Mouse (Mus musculus): ENCODE data around the gene Pdgfra. TPM values are rescaled to one million over a fixed set of nuclear protein-coding genes. Genes with fewer than 3 reads are reported as not detected.

Pdgfra gene
- polyA plus RNA-seq, 1 experiment from 2014 or later: 111 TPM

DNA sequence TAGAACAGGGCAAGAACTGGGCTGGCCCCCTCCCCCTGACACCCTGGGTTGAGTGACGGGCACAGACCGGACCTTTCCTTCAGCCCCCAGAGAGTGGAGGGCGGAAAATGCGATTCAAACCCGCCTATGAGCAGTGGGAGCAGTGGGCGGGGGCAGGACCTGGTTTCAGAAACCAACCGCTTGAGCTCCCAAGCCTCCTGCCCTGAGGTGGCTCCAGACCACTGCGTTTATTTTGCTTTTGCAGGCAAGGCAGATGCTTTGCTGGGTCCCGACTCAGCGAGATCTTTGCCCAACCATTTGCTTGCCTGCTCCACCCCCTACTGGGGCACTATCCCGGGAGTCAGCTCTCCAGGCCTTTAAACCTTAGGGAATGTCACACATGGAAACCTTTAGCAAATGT is 2.2 kb upstream of the Pdgfra start:
- WGBS: under 1% methylated on average over 11 of the region's 11 CpGs
- H3K27ac ChIP-seq: peak overlapping the region; percentile 99
- H3K9me3 ChIP-seq (replicated peaks): no peaks in the 10 kb centered on the region
- peaks cover 55% of the 10 kb centered on the region for H3K4me1 ChIP-seq
- H3K36me3 ChIP-seq: peaks cover 8% of the 10 kb centered on the region
- peak; percentile 79 for DNase-seq (ENCODE audit: low spot score)
- H3K27me3 ChIP-seq (ENCODE audit: low read depth, poor library complexity, severe bottlenecking): peaks cover 24% of the 10 kb centered on the region; the same call in 1 of the 2 replicates
- H3K4me3 ChIP-seq: peak overlapping the region; percentile 82

DNA sequence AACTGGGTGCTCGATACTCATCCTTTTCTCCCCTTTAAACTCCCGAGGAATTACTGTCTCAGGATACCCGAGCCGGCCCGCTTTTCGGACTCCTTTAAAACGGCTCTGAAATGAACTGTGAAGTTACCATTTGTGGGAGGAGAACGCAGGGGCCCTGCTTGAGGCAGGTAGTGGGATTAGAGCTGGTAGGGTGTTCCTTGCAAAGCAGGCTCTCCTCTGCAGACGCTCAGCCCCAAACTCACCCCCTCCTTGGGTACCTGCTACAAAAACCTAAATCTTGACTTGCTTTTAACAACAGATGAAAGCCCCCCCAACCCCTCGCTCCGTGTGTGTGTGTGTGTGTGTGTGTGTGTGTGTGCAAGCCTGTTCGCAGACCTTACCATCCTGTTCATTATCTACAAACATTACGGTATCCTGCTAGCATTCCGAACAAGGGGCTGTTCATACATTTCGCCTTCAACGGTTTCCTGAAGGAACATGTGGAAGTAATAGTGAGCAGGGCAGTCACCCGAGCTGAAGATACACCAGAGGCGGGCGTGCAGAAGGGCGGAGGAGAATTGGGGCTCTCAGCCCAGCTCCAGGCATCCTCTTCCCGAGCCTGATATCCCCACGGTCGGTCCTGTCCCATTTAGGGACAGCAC is 1.6 kb upstream of the Pdgfra start:
- Histone ChIP-seq H3K4me1 (peaks cover 55% of the 10 kb centered on the region), H3K27ac (peak overlapping the region; percentile 99), H3K9me3 (replicated peaks) (no peaks in the 10 kb centered on the region), H3K4me3 (peak overlapping the region; percentile 82), H3K36me3 (peaks cover 8% of the 10 kb centered on the region), H3K27me3 (ENCODE audit: low read depth, poor library complexity, severe bottlenecking) (peaks cover 23% of the 10 kb centered on the region; the same call in 1 of the 2 replicates)
- WGBS: under 1% methylated on average over 23 of the region's 23 CpGs
- peak; percentile 80 for DNase-seq (ENCODE audit: low spot score)

DNA sequence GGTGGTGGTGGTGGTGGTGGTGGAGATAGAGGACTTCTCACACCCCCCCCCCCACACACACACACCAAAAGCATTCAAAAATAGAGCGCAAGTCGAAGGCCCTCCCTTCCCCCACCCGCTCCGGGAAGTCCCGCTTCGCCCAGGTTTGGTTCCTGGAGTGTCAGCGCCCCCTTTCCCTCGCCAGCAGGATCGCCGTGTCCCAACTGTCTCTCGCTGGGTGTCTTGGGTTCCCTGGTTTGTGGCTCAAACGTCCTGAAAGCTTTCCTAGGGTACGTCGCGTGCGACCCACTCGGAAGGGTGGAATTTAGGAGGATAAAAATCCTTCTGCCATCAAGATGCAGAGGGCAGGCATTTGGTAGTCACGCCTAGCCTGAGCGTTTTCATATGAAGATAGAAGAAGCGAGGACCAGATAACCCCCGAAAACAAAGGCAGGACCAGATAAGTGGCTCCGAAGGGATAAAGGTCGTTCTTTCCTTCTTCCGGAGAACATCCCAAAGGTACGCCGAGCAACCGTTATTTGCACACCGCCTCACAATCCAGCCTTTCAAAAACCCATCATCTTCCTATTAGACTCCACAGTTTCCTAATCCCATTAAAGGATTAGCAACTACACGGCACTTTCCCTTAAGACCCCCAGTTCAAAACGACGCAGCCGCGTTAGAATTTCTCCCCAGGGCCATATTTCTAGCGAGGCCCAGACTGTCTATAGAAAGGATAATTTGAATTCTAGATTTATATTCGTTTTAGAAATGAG is 769 bp upstream of the Pdgfra start:
- Histone ChIP-seq H3K27ac (peak overlapping the region; percentile 99), H3K36me3 (peaks cover 8% of the 10 kb centered on the region), H3K9me3 (replicated peaks) (no peaks in the 10 kb centered on the region), H3K27me3 (ENCODE audit: low read depth, poor library complexity, severe bottlenecking) (peaks cover 23% of the 10 kb centered on the region; the same call in 1 of the 2 replicates), H3K4me3 (peak overlapping the region; percentile 82), H3K4me1 (peaks cover 55% of the 10 kb centered on the region)
- under 1% methylated on average over 35 of the region's 35 CpGs for WGBS
- peak; percentile 92 for DNase-seq (ENCODE audit: low spot score)

DNA sequence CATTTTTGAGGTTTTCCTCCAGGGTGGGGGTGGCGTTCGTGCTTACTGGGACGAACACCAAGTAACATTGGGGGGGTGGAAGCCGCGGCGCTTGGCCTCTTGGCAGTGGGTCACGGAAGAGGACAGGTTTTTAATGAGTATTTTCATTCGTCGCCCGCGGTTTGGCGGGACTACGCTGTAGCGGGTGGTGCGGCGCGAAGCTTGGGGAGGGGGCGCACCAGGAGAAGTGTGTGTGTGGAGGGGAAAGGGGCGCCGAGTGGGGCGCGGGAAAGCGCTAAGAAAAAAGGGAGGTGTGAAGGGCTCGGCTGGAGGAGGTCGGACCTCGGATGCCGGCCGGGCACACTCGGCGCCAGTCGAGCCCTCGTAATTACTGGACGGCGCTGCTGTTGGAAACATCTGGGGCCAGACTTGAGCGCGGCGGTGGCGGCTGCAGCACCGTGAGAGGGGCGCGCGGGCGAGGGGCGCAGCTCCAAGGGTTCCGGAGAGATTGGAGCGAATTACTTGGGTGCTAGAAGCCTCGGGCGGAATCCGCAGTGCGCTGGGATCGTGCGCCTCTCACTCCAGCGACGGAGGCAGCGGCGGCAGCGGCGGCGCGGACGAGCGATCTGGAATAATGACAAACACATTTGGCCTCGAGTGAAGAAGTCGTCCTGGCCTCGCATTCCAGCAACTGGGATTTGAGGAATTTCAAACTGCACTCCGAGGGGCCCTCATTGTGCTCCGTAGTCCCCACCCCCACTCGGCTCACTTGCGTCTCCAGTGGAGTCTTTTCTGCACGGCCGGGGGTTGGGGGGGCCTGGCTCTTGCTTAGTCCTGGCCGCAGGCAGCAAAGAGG is 916 bp downstream of the Pdgfra start:
- Histone ChIP-seq H3K27me3 (ENCODE audit: low read depth, poor library complexity, severe bottlenecking) (peaks cover 10% of the 10 kb centered on the region; the same call in 1 of the 2 replicates), H3K27ac (peak overlapping the region; percentile 99), H3K9me3 (replicated peaks) (no peaks in the 10 kb centered on the region), H3K4me1 (peaks cover 55% of the 10 kb centered on the region), H3K4me3 (peak overlapping the region; percentile 82), H3K36me3 (peaks cover 14% of the 10 kb centered on the region)
- peak; percentile 82 for DNase-seq (ENCODE audit: low spot score)
- under 1% methylated on average over 71 of the region's 72 CpGs for WGBS

DNA sequence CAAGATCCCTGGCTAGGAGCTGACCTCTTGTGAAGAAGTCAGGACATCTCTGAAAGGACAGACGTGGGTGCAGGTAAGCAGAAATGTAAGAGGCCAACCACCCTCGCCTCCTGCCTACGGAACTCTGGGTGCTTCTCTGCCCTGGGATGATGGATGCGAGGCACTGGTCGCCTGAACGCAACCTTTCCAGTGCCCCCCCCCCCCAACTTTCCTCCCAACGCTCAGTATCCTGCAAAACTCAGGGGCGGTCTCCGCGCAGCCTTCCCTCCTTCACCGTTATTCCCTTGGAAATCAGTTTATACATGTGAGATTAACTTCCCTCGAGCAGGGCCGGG is 1.5 kb downstream of the Pdgfra start:
- Histone ChIP-seq H3K4me1 (peaks cover 55% of the 10 kb centered on the region), H3K9me3 (replicated peaks) (no peaks in the 10 kb centered on the region), H3K4me3 (peak overlapping the region; percentile 82), H3K36me3 (peaks cover 20% of the 10 kb centered on the region), H3K27ac (peak overlapping the region; percentile 99), H3K27me3 (ENCODE audit: low read depth, poor library complexity, severe bottlenecking) (peaks cover 10% of the 10 kb centered on the region; the same call in 1 of the 2 replicates)
- under 1% methylated on average over 13 of the region's 13 CpGs for WGBS
- no peak for DNase-seq (ENCODE audit: low spot score)

DNA sequence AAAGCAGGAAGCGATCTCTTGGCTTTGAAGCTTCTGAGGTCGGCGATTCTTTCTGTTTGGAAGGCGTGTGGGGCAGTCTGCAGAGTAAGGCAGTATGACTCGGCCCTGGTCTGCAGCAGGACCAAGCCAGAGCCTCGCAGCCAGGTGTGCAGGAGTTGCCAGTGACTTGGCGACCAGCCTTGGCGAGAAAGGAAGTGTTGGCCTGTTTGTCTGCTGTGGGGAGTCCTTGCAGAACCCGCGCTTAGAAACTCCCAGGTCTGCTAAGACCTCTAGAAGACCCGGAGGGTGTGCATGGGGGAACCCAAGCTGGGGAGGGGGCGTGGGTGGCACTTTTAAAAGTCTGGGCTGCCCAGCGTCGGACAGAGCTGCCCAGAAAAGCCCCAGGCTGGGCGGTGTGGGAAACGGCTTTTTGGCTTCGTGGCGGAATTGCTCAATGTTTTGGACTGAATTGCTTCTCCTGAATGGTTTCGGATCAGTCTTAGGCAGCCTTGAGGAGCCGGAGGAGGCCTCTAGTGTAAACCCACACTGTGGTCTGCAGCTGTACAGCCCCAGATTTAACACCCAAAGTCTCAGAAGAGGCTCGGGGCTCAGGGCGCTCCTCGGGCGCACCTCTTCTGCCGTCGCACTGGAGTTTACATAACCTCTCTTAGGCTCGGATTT is 2.0 kb downstream of the Pdgfra start:
- Histone ChIP-seq H3K9me3 (replicated peaks) (no peaks in the 10 kb centered on the region), H3K4me3 (peak overlapping the region; percentile 82), H3K36me3 (peaks cover 24% of the 10 kb centered on the region), H3K27ac (peak overlapping the region; percentile 99), H3K4me1 (peaks cover 53% of the 10 kb centered on the region), H3K27me3 (ENCODE audit: low read depth, poor library complexity, severe bottlenecking) (peaks cover 10% of the 10 kb centered on the region; the same call in 1 of the 2 replicates)
- WGBS: under 1% methylated on average over 27 of the region's 27 CpGs
- peak; percentile 69 for DNase-seq (ENCODE audit: low spot score)

DNA sequence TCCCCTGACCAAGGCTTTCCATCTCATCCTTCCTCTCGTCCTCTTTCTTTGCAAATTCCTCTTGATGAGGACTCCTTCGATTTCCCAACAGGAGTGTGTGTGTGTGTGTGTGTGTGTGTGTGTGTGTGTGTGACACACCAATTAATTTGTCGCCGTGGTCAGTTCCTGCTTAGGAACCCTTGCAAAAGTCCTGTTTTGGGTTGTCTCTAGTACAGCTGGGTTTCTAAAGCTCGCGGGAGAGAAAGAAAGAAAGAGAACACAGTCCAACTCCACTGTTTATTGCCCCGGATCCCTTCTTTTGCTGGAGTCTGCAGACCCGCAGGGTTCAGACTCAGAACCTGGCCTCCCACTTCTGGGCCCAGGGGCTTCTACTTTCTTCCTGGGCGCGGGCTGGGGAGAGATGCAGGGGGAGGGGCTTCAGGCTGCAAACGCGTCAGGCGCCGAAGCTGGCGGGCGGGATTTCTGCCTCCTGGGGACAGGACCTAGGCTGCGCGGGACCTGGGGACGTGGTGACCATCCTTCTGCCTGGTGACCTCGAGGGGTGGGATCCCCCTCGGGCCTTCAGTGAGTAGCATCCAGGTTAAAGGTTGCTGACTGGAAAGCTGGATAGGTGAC is 2.6 kb downstream of the Pdgfra start:
- H3K27ac ChIP-seq: peak overlapping the region; percentile 99
- H3K27me3 ChIP-seq (ENCODE audit: low read depth, poor library complexity, severe bottlenecking): peaks cover 8% of the 10 kb centered on the region; the same call in 1 of the 2 replicates
- peak; percentile 86 for DNase-seq (ENCODE audit: low spot score)
- no peaks in the 10 kb centered on the region for H3K9me3 ChIP-seq (replicated peaks)
- H3K36me3 ChIP-seq: peaks cover 29% of the 10 kb centered on the region
- 0% methylated on average over 21 of the region's 21 CpGs for WGBS
- H3K4me1 ChIP-seq: peaks cover 50% of the 10 kb centered on the region
- peak overlapping the region; percentile 82 for H3K4me3 ChIP-seq

DNA sequence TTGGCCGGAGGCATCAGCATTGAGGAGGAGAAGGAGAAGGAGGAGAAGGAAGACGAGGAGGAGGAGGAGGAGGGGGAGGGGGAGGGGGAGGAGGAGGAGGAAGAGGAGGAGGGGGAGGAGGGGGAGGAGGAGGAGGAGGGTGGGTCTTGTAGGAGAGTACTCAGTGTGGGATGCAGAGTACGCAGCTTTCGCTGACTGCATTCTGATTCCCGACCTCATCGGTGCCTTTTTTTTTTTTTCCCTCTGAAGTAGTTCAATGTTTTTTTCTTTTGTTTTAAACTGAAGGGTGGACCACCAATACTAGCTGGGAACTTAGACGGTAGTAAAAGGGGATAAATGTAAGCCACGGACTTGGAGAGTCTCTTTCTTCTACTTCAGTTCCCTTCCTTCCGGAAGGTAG is 3.2 kb downstream of the Pdgfra start:
- peaks cover 5% of the 10 kb centered on the region; the same call in 1 of the 2 replicates for H3K27me3 ChIP-seq (ENCODE audit: low read depth, poor library complexity, severe bottlenecking)
- no peak for DNase-seq (ENCODE audit: low spot score)
- no peaks in the 10 kb centered on the region for H3K9me3 ChIP-seq (replicated peaks)
- H3K27ac ChIP-seq: peak overlapping the region; percentile 99
- H3K4me3 ChIP-seq: peak overlapping the region; percentile 82
- WGBS: 0% methylated on average over 7 of the region's 9 CpGs
- peaks cover 34% of the 10 kb centered on the region for H3K36me3 ChIP-seq
- peaks cover 50% of the 10 kb centered on the region for H3K4me1 ChIP-seq

DNA sequence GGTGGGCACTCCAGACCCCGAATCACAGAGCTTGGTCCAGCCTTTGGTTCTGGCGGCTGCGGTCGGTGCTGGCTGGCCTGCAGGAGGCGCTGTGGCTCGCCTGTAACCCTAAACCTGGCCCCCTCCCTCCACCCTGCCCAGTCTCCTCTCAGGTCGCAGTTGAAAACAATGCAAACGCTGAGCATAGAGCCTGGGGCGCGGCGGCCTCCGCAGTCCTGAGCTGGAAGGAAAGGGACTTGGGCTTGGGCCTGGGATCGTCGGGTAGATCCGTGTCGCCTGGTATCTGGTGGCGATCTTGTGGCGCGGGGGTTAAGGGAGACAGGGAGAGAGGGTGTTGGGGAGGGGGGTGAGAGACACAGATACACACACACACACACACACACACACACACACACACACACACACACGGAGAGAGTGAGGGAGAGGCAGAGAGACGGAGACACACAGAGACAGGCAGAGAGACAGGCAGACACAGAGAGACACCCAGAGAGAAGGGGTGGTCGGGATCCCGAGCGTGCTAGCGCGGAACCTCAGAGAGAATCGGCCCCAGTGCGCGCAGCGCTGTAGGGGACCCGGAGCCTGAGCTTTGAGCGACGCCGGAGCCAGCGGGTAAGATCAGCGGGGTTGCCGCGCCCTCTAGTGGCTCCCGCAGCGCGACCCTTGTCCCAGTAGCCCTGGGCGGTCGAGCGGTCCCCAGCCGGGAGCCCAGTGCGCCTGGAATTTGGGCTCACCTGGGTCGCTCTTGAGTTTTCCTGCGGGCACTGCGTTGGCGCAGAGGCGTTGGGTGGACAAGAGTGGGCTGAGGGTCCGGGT is 3.9 kb downstream of the Pdgfra start:
- H3K27me3 ChIP-seq (ENCODE audit: low read depth, poor library complexity, severe bottlenecking): peaks cover 5% of the 10 kb centered on the region; the same call in 1 of the 2 replicates
- H3K4me3 ChIP-seq: peak overlapping the region; percentile 82
- no peaks in the 10 kb centered on the region for H3K9me3 ChIP-seq (replicated peaks)
- peak overlapping the region; percentile 99 for H3K27ac ChIP-seq
- peaks cover 50% of the 10 kb centered on the region for H3K4me1 ChIP-seq
- under 1% methylated on average over 52 of the region's 52 CpGs for WGBS
- peak; percentile 94 for DNase-seq (ENCODE audit: low spot score)
- H3K36me3 ChIP-seq: peaks cover 41% of the 10 kb centered on the region

DNA sequence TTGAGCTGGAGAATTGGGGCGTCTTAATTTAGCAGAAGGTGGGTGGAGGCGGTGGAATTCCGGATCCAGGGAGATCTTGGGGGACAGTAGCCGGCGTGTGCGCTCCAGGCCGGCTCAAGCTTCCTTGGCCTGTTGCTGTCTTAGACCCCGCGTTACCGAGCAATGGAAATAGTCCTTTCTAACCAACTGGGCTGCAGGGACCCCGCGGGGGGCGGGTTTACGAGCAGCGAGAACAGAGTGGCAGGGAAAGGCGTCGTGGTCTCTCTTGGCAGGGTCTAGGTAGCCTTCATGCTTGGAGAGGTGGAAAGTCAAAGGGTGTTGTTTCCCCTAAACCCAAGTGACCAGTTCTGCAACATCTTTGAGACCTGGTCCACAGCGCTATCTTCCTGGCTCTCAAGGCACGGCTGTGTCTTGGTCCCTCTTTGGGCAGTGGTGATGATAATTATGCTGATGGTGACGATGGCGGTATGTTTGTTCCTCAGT is 4.5 kb downstream of the Pdgfra start:
- H3K9me3 ChIP-seq (replicated peaks): no peaks in the 10 kb centered on the region
- WGBS: under 1% methylated on average over 21 of the region's 21 CpGs
- H3K36me3 ChIP-seq: peaks cover 47% of the 10 kb centered on the region
- H3K27me3 ChIP-seq (ENCODE audit: low read depth, poor library complexity, severe bottlenecking): peaks cover 5% of the 10 kb centered on the region; the same call in 1 of the 2 replicates
- H3K4me3 ChIP-seq: peak overlapping the region; percentile 82
- peak overlapping the region; percentile 99 for H3K27ac ChIP-seq
- DNase-seq (ENCODE audit: low spot score): peak; percentile 78
- peaks cover 44% of the 10 kb centered on the region for H3K4me1 ChIP-seq

DNA sequence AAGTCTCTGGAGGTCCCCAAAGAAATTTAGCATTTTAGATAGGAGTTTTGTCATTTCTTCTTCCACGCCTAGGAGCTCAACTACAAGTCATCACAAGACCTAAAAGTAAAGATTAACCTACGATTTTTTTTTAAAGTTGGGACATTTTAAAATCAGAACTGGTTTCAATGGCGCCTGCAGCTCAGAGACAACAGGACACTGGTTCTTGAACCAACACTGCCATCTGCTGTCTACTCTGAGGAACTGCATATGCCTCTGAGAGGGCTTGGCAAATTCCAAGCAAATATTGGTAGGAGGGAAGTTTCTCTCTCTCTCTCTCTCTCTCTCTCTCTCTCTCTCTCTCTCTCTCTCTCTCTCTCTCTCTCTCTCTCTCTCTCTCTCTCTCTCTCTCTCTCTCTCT is 4.9 kb downstream of the Pdgfra start:
- DNase-seq (ENCODE audit: low spot score): peak; percentile 59
- peaks cover 41% of the 10 kb centered on the region for H3K4me1 ChIP-seq
- peak overlapping the region; percentile 99 for H3K27ac ChIP-seq
- peak overlapping the region; percentile 82 for H3K4me3 ChIP-seq
- H3K36me3 ChIP-seq: peaks cover 52% of the 10 kb centered on the region
- H3K9me3 ChIP-seq (replicated peaks): no peaks in the 10 kb centered on the region
- H3K27me3 ChIP-seq (ENCODE audit: low read depth, poor library complexity, severe bottlenecking): peaks cover 5% of the 10 kb centered on the region; the same call in 1 of the 2 replicates
- 0% methylated on average over 3 of the region's 3 CpGs for WGBS
